Comparison of ENCODE assay signal across 16 mouse cellular contexts in the genomic region with DNA sequence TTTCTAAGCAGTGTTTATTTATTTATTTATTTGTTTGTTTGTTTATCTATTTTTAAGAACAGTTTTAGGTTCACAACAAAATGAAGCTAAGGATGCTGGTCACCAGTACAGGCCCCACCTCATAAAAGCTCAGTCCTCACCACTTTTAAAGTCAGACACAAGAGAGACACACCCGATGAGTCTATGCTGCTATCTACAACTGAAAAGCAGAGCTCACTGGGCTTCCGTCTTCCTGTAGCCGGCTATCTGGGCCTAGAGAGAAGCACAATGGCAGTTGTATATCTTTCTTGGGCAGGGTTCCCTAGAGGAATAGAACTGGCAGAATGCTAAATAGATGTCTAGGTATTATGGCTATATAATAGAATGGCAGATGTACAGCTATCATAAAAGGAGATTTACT.
"Had no signal": no experiment of that assay in that cellular context is flagged by ENCODE, and none has a peak within 500 bp of the region (broad histone marks: within the 10 kb centered on the region; RNA-seq: fewer than 3 reads in every experiment).

No protein-coding gene starts in this region.

- H3K9ac ChIP-seq: lung, embryonic 14.5 days; neural tube, embryonic 13.5 days; neural tube, embryonic 15.5 days had no signal

- H3K4me1 ChIP-seq: neural tube, embryonic 13.5 days; neural tube, embryonic 15.5 days had no signal

- H3K27ac ChIP-seq: neural tube, embryonic 13.5 days; neural tube, embryonic 15.5 days had no signal

- H3K27me3 ChIP-seq: neural tube, embryonic 13.5 days; neural tube, embryonic 15.5 days had no signal

- H3K4me3 ChIP-seq: myocyte; neural tube, embryonic 13.5 days; neural tube, embryonic 15.5 days had no signal

- DNase-seq: lung, adult 18-20 months; lung, embryonic 14.5 days; lung, postnatal 10 days; lung, postnatal 4 days; midbrain, embryonic 14.5 days; right cerebral cortex, adult 18-20 months; right cerebral cortex, postnatal 25 days; right cerebral cortex, postnatal 4 days; spleen, adult 18-20 months; thymus, adult 18-20 months; thymus, postnatal 14 days; thymus, postnatal 36 days had no signal

- H3K36me3 ChIP-seq: neural tube, embryonic 13.5 days; neural tube, embryonic 15.5 days had no signal

- ATAC-seq: midbrain, embryonic 16.5 days had no signal

- H3K9me3 ChIP-seq: neural tube, embryonic 13.5 days; neural tube, embryonic 15.5 days had no signal
